Mouse (Mus musculus) lung, adult 2 months (tissue): ENCODE data around the gene Ppwd1. TPM values are rescaled to one million over a fixed set of nuclear protein-coding genes. Genes with fewer than 3 reads are reported as not detected.
A peak's percentile ranks its signal among the peaks of the same experiment; 100 is the strongest.

Experiments
- DNase-seq: peaks from one replicate; pipeline ENCODE4 v3.0.0; 2022
- H3K4me1 ChIP-seq: fragments of 200-500 bp; 2 replicates; pipeline ENCODE4 v1.6.1; 2011; ENCODE audit warnings: low read length; ENCODE audit not compliant: control insufficient read depth, insufficient read depth
- H3K4me3 ChIP-seq: fragments of 200-500 bp; replicated peaks from 2 replicates; pipeline ENCODE3; 2011; ENCODE audit warnings: low read depth, mild to moderate bottlenecking, control low read depth, low read length; ENCODE audit errors: extremely low read depth
- CTCF ChIP-seq: fragments of 200-500 bp; IDR thresholded peaks from 2 replicates; pipeline ENCODE4 v1.5.1; 2011; ENCODE audit warnings: mild to moderate bottlenecking, low read length, control low read depth; ENCODE audit not compliant: insufficient read depth
- POLR2A ChIP-seq: fragments of 200-500 bp; IDR thresholded peaks from 2 replicates; pipeline ENCODE4 v1.6.1; 2011; ENCODE audit warnings: low read depth, mild to moderate bottlenecking, control low read depth, low read length, borderline replicate concordance; ENCODE audit errors: extremely low read depth
- WGBS: fragments of 180-500 bp; shearing (Covaris S2); methylation state at CpG from one replicate; pipeline ENCODE4 v1.1.7; 2018; 5-methylcytosine and 5-hydroxymethylcytosine counted together
- polyA plus RNA-seq: library from polyadenylated mRNA; depleted of rRNA; stranded (reverse); fragments of >200 nt; gene quantifications from 2 replicates; pipeline ENCODE4 v1.2.3, GENCODE M21; 2012; rRNA removed

Ppwd1 gene
- polyA plus RNA-seq, 1 experiment: 2.1 TPM

GRCm38 (mm10) chr13:104177796-104178649 is 50.6 kb downstream of the Ppwd1 start, which contains the start of gene Trappc13:
Gene Trappc13 (minus strand): TSS chr13:104178469.
- WGBS: under 1% methylated on average over 32 of the region's 32 CpGs
- H3K4me1 ChIP-seq: peaks cover 5% of the 10 kb centered on the region; the same call in 1 of the 2 replicates
- peak within 1 kb of the TSS; percentile 93 for H3K4me3 ChIP-seq
- peak; percentile 76 for DNase-seq
- TF ChIP-seq CTCF (no peak), POLR2A (peak; percentile 55; the same call in 1 of the 2 replicates)

GRCm38 (mm10) chr13:104176874-104177273 is 51.8 kb downstream of the Ppwd1 start:
- TF ChIP-seq CTCF (no peak), POLR2A (no peak)
- peaks cover 5% of the 10 kb centered on the region; the same call in 1 of the 2 replicates for H3K4me1 ChIP-seq
- no peak overlapping the region for H3K4me3 ChIP-seq
- WGBS: 38% methylated on average over 3 of the region's 3 CpGs
- DNase-seq: no peak

- Histone ChIP-seq H3K4me3 (no peak overlapping the region), H3K4me1 (peaks cover 5% of the 10 kb centered on the region; the same call in 1 of the 2 replicates)
- DNase-seq: no peak
- TF ChIP-seq CTCF (no peak), POLR2A (no peak)
Measured at GRCm38 (mm10) chr13:104172498-104172897, 56.1 kb downstream of the Ppwd1 start.

GRCm38 (mm10) chr13:104171711-104172110 is 56.9 kb downstream of the Ppwd1 start:
- no peak for TF ChIP-seq CTCF
- TF ChIP-seq POLR2A: no peak
- H3K4me3 ChIP-seq: no peak overlapping the region
- no peak for DNase-seq
- H3K4me1 ChIP-seq: no peaks in the 10 kb centered on the region
- WGBS: 63% methylated on average over 5 of the region's 5 CpGs

- DNase-seq: no peak
- WGBS: 67% methylated on average over 1 of the region's 1 CpGs
- Histone ChIP-seq H3K4me1 (no peaks in the 10 kb centered on the region), H3K4me3 (no peak overlapping the region)
- TF ChIP-seq POLR2A: no peak
- TF ChIP-seq CTCF: no peak
Measured at GRCm38 (mm10) chr13:104155686-104156085, 73.0 kb downstream of the Ppwd1 start.

Other genes with a start within 250 kb of the Ppwd1 start
- 7.7 and 12.4 TPM in 2 replicates for gene Nln, start 119.2 kb downstream of the Ppwd1 start, polyA plus RNA-seq
- gene Sgtb, start 119.1 kb downstream of the Ppwd1 start, polyA plus RNA-seq: 2.1 and 2.5 TPM in 2 replicates
- 4.7 and 6.9 TPM in 2 replicates for gene Trappc13, start 50.4 kb downstream of the Ppwd1 start, polyA plus RNA-seq
- gene Trim23, start 50.0 kb downstream of the Ppwd1 start, polyA plus RNA-seq: 1.7 and 3.5 TPM in 2 replicates
- gene Cenpk, start 232 bp downstream of the Ppwd1 start, polyA plus RNA-seq: 0.13 TPM in 1 of 2 replicates, not detected in the other
- gene Adamts6, start 59.0 kb upstream of the Ppwd1 start, polyA plus RNA-seq: 0.75 and 1.5 TPM in 2 replicates